Mouse (Mus musculus) spleen, postnatal 10 days (tissue): Measurements from ENCODE around the gene Etv3.

Source experiments
- DNase-seq, 2 experiments: peaks; one replicate each; pipeline ENCODE4 v3.0.0; 2021 to 2022; ENCODE audit warnings: low spot score in 2 of 2

Etv3 gene

GRCm38 (mm10) chr3:87556668-87557278, 31.6 kb downstream of the Etv3 start:
- DNase-seq: no peak

- DNase-seq: no peak
Measured at GRCm38 (mm10) chr3:87560156-87560555, 34.9 kb downstream of the Etv3 start.

- peak in 1 of 2 experiments; percentile 7 for DNase-seq
Measured at GRCm38 (mm10) chr3:87561434-87561833, 36.2 kb downstream of the Etv3 start.

- peak; percentile 72 to 84 for DNase-seq
Measured at GRCm38 (mm10) chr3:87562370-87562769, 37.2 kb downstream of the Etv3 start.

GRCm38 (mm10) chr3:87563466-87563865, 38.3 kb downstream of the Etv3 start:
- no peak for DNase-seq

DNA sequence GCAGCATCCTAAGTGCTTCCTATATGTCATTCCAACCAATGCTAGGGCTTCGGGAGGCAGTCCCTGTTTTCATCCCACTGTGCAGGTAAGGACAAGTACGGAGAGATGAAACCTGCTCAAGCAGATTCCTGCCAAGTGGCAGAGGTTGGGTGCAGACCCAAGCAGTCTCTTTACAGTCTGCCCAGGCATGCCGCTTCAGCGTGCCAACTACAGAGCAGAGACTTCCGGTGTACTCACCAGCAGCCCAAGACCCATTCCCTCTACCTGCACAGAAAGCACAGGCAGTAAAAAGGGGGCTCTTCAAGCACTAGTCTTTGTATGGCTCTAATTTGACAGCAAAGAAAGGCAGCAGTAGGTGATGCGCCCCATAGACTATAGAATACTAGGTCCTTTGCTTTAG, 40.4 kb downstream of the Etv3 start:
- no peak for DNase-seq

GRCm38 (mm10) chr3:87566066-87566465, 40.9 kb downstream of the Etv3 start:
- peak in 1 of 2 experiments; percentile 37 for DNase-seq

DNA sequence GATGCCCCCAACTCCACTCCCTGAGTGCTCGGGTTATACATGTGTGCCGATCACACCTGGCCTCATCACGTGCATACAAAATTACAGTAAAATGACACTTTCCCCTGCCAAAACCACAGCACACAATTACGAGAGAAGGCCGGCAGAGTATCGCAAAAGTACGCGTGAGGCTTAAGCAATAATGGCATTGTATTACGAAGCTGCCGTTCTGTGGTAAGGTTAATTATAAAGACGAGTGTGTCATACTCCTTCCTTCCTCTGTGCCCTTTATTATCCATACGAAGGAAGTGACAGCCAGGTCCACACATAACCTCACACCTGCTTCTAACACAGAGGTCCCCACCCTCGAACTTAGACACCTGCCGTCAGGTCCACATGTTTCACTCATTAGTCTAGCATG, 42.3 kb downstream of the Etv3 start:
- DNase-seq: no peak

- no peak for DNase-seq
Measured at GRCm38 (mm10) chr3:87568681-87569080, 43.5 kb downstream of the Etv3 start.

GRCm38 (mm10) chr3:87575766-87576165, 50.6 kb downstream of the Etv3 start:
- DNase-seq: no peak

DNA sequence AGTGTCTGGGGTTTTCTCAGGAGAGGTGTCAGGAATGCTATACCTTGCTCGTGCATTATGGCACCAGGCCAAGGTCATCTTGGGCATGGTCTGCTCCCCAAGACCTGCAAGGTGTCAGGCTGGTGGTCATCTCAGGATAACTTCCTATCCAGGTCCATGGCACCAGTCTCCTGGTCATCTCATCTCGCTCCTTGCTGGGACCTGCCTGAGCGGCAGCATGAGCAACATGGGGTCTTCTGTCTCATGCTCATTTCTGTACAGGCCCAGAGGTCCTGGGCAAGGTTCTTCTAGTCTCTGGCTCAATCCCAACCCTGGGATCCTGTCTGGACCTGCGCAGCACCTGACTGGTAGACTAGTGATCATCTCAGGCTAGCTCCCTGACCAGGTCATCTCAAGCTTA, 57.1 kb downstream of the Etv3 start:
- no peak for DNase-seq
